Mouse (Mus musculus) urinary bladder, postnatal 10 days (tissue): ENCODE data around the gene Cyp4a10.
"Not testable (repeated sequence)": the region's sequence is repeated elsewhere in the genome, so short reads cannot be mapped to it uniquely, and the experiment has no call there.

Source experiments
- DNase-seq: peaks from one replicate; pipeline ENCODE4 v3.0.0; 2022; ENCODE audit warnings: low spot score

Cyp4a10 gene

GRCm38 (mm10) chr4:115518000-115518399 lies at the start of gene Cyp4a10:
Cyp4a10 (plus strand) TSS chr4:115518264.
- DNase-seq = not testable (repeated sequence)

GRCm38 (mm10) chr4:115473585-115473984 lies 44.5 kb upstream of the Cyp4a10 start:
- DNase-seq = not testable (repeated sequence)

GRCm38 (mm10) chr4:115476051-115476450 lies 42.0 kb upstream of the Cyp4a10 start:
- not testable (repeated sequence) for DNase-seq

GRCm38 (mm10) chr4:115481006-115481652 lies 36.9 kb upstream of the Cyp4a10 start:
- no peak for DNase-seq

- DNase-seq = no peak
Measured at GRCm38 (mm10) chr4:115496001-115496400, 22.1 kb upstream of the Cyp4a10 start, which contains the start of gene Cyp4a14. Cyp4a14 (minus strand) TSS chr4:115496142.

- DNase-seq = no peak
Measured at GRCm38 (mm10) chr4:115497466-115497865, 20.6 kb upstream of the Cyp4a10 start.

GRCm38 (mm10) chr4:115513964-115514363 lies 4.1 kb upstream of the Cyp4a10 start:
- not testable (repeated sequence) for DNase-seq

GRCm38 (mm10) chr4:115519444-115519843 lies 1.4 kb downstream of the Cyp4a10 start:
- DNase-seq = no peak

- DNase-seq = no peak
Measured at GRCm38 (mm10) chr4:115521766-115522165, 3.7 kb downstream of the Cyp4a10 start.

GRCm38 (mm10) chr4:115545101-115545500 lies 27.0 kb downstream of the Cyp4a10 start:
- no peak for DNase-seq

- DNase-seq = no peak
Measured at GRCm38 (mm10) chr4:115546141-115546828, 28.2 kb downstream of the Cyp4a10 start.

- no peak for DNase-seq
Measured at GRCm38 (mm10) chr4:115552726-115553125, 34.7 kb downstream of the Cyp4a10 start.

GRCm38 (mm10) chr4:115555513-115555912 lies 37.4 kb downstream of the Cyp4a10 start:
- DNase-seq = no peak

GRCm38 (mm10) chr4:115557861-115558561 lies 39.9 kb downstream of the Cyp4a10 start:
- DNase-seq = no peak

GRCm38 (mm10) chr4:115561236-115561635 lies 43.2 kb downstream of the Cyp4a10 start:
- not testable (repeated sequence) for DNase-seq

GRCm38 (mm10) chr4:115563401-115563800 lies 45.3 kb downstream of the Cyp4a10 start, which contains the start of gene Cyp4a31:
Cyp4a31 (plus strand) TSS chr4:115563649.
- DNase-seq = no peak

GRCm38 (mm10) chr4:115564469-115565225 lies 46.6 kb downstream of the Cyp4a10 start:
- not testable (repeated sequence) for DNase-seq

- no peak for DNase-seq
Measured at GRCm38 (mm10) chr4:115575255-115575654, 57.2 kb downstream of the Cyp4a10 start.

GRCm38 (mm10) chr4:115575776-115576175 lies 57.7 kb downstream of the Cyp4a10 start:
- no peak for DNase-seq

- no peak for DNase-seq
Measured at GRCm38 (mm10) chr4:115583036-115583435, 65.0 kb downstream of the Cyp4a10 start.
